Mouse (Mus musculus): ENCODE data around the gene Sema3g. TPM values are rescaled to one million over a fixed set of nuclear protein-coding genes. Genes with fewer than 3 reads are reported as not detected.

The Sema3g gene
- polyA plus RNA-seq, 1 experiment: not detected

DNA sequence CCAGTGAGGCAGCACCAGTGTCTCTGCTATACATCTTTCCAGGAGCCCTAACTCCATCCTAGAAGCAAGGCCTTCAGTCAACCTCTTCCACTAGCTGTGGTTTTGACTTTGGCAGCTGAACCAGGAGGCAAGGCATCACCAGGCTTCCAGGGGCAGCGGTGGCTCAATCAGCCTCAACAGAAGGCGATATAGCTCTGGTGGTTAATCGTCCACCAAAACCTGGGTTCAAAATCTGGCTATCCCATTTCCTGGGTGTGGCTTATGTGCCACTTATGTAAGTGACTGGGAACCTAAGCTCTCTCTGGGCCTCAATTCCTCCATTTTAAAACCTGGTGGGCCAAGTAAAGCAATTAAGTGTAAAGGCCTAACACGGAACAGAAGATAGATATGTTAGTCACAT is 12.8 kb upstream of the Sema3g start:
- Histone ChIP-seq H3K36me3 (ENCODE audit: control insufficient read depth) (peaks cover 53% of the 10 kb centered on the region), H3K4me1 (ENCODE audit: control insufficient read depth) (peaks cover 34% of the 10 kb centered on the region), H3K4me3 (replicated peaks) (peak overlapping the region; percentile 68), H3K9me3 (ENCODE audit: control insufficient read depth, low read length) (no peaks in the 10 kb centered on the region), H3K27me3 (ENCODE audit: control insufficient read depth) (no peaks in the 10 kb centered on the region)
- TF ChIP-seq GATA1 (IDR thresholded peaks at IDR 0.05; ENCODE audit: low read length) (no peak), TAL1 (IDR thresholded peaks at IDR 0.05; ENCODE audit: low read length) (no peak)

DNA sequence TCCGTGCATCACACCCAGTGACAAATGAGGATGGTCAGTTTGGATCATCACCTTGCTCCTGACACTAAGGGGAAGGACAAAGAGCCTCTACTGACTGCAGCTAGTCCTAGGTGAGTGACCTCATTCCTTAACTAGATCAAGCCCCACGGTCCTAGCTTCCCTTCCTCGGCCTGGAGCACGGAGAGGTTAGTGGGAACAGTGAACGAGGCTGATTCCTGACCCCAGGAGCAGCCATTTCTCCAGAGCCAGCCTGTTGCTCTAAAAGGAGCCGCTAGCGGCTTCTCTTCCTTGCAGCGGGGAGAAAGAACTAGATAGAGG is 12.5 kb upstream of the Sema3g start:
- Histone ChIP-seq H3K4me3 (replicated peaks) (peak overlapping the region; percentile 68), H3K36me3 (ENCODE audit: control insufficient read depth) (peaks cover 49% of the 10 kb centered on the region), H3K9me3 (ENCODE audit: control insufficient read depth, low read length) (no peaks in the 10 kb centered on the region), H3K4me1 (ENCODE audit: control insufficient read depth) (peaks cover 34% of the 10 kb centered on the region), H3K27me3 (ENCODE audit: control insufficient read depth) (no peaks in the 10 kb centered on the region)
- TF ChIP-seq GATA1 (IDR thresholded peaks at IDR 0.05; ENCODE audit: low read length) (no peak), TAL1 (IDR thresholded peaks at IDR 0.05; ENCODE audit: low read length) (no peak)

DNA sequence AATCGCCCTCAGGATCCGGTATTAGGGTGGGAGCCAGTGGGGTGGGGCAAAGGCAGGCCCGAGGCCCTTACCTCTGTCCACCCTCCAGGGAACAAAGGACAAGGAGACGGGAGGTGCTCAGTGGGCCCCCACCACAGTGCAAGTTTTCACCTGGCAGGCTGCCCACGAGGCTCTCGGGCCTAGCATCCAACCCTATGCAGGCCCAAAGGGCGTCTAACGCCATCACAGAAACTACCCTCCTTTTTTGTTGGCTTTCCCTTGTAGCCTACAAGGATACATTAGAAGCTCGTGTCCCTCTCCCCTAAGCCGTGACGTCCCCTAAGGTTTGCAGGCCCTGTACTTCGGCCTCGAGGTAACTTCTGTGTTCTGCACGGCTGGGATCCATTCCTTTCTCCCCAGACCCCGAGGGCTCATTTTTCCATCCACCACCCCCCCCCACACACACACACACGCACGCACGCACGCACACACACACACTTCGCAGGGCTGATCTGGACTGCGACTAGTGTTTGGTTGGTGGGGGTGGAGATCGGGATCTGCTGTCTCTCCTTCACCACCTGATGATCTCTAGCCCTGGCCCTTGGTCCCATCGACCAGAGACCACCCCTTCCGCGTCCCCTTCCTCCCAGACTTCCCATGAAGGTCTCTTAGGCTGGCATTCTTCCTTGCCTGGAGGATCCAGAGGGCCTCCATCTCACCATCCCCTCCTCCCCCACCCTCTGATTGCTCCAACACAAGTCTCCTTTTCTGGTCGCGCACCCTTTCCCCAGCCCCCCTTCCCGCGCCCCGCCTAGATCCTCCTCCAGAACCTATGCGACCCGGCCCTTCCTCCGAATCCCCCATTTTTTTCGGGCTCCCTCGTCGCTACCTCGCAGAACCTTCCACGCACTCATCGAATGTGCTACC is 11.8 kb upstream of the Sema3g start:
- Histone ChIP-seq H3K27me3 (ENCODE audit: control insufficient read depth) (no peaks in the 10 kb centered on the region), H3K9me3 (ENCODE audit: control insufficient read depth, low read length) (no peaks in the 10 kb centered on the region), H3K36me3 (ENCODE audit: control insufficient read depth) (peaks cover 43% of the 10 kb centered on the region), H3K4me3 (replicated peaks) (peak overlapping the region; percentile 68), H3K4me1 (ENCODE audit: control insufficient read depth) (peaks cover 34% of the 10 kb centered on the region)
- TF ChIP-seq GATA1 (IDR thresholded peaks at IDR 0.05; ENCODE audit: low read length) (no peak), TAL1 (IDR thresholded peaks at IDR 0.05; ENCODE audit: low read length) (no peak)

- Histone ChIP-seq H3K4me1 (ENCODE audit: control insufficient read depth) (peaks cover 34% of the 10 kb centered on the region), H3K9me3 (ENCODE audit: control insufficient read depth, low read length) (no peaks in the 10 kb centered on the region), H3K36me3 (ENCODE audit: control insufficient read depth) (peaks cover 37% of the 10 kb centered on the region), H3K4me3 (replicated peaks) (peak overlapping the region; percentile 68), H3K27me3 (ENCODE audit: control insufficient read depth) (no peaks in the 10 kb centered on the region)
- TF ChIP-seq GATA1 (IDR thresholded peaks at IDR 0.05; ENCODE audit: low read length) (no peak), TAL1 (IDR thresholded peaks at IDR 0.05; ENCODE audit: low read length) (no peak)
Observed at GRCm38 (mm10) chr14:31206472-31206981, 11.1 kb upstream of the Sema3g start.

DNA sequence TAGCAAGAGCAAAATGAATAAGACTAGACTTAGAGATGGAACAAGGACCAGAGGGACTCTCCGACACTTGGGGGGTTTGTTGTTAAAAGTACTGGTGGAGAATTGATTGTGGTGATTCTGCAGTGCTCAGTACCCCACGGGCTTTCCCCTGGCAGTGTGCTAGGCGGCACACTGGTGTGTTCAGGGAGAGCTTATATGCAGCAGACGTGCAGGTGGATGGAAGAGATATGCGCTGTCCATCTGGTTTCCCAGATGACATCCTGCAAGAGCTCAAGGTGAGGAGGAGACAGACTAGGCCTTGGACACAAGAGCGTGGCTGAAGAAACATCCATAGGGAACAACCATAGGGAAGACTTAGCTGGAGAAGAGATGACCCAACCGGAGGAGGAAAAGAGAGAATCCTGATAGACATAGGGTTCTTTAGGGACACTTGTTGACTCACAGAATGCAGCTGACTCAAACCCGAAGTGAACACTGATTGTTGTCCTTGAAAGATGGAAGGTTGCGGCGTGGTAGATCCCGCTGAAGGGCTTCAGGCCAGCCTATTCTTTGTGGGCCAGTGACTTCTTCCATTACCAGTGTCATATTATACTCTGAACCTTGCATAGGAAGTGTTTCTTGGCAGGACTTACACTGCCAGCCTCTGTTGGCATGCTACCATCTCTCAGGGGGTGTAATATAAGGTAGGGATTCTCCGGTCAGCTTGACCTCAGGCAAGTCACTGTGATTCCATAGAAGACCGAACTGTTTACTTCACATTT is 10.4 kb upstream of the Sema3g start:
- 0 out of 2 replicates have a peak, but pooled peaks cover 2% of the 10 kb centered on the region for H3K27me3 ChIP-seq (ENCODE audit: control insufficient read depth)
- no peaks in the 10 kb centered on the region for H3K9me3 ChIP-seq (ENCODE audit: control insufficient read depth, low read length)
- peak overlapping the region; percentile 68 for H3K4me3 ChIP-seq (replicated peaks)
- H3K4me1 ChIP-seq (ENCODE audit: control insufficient read depth): peaks cover 34% of the 10 kb centered on the region
- peak; percentile 81 for TF ChIP-seq TAL1 (IDR thresholded peaks at IDR 0.05; ENCODE audit: low read length)
- no peak for TF ChIP-seq GATA1 (IDR thresholded peaks at IDR 0.05; ENCODE audit: low read length)
- H3K36me3 ChIP-seq (ENCODE audit: control insufficient read depth): peaks cover 30% of the 10 kb centered on the region

DNA sequence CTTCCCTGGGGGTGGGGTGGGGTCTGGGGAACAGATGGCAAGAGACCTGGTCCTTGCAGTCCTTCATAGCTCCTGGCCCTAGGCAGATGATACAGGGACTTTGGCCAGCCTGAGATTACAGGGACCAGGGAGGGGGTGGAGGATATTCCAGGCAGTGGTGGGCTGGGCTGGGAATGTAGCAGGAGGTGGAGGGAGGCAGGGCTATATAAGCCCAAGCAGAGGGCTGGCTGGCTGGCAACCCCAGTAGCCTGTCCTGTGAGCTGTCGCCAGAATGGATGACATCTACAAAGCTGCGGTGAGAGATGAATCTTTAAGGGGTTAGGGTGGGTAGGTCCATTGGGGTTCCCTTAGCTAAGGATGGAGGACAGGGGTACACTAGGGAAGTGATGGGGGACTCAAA is 9.6 kb upstream of the Sema3g start, which contains the start of gene Tnnc1:
Gene Tnnc1 (plus strand): TSS at position 229 of the 400 bp plus-strand sequence.
- Histone ChIP-seq H3K27me3 (ENCODE audit: control insufficient read depth) (0 out of 2 replicates have a peak, but pooled peaks cover 2% of the 10 kb centered on the region), H3K4me3 (replicated peaks) (peak within 1 kb of the TSS; percentile 68), H3K9me3 (ENCODE audit: control insufficient read depth, low read length) (no peaks in the 10 kb centered on the region), H3K36me3 (ENCODE audit: control insufficient read depth) (peaks cover 21% of the 10 kb centered on the region), H3K4me1 (ENCODE audit: control insufficient read depth) (peaks cover 34% of the 10 kb centered on the region)
- TF ChIP-seq GATA1 (IDR thresholded peaks at IDR 0.05; ENCODE audit: low read length) (no peak), TAL1 (IDR thresholded peaks at IDR 0.05; ENCODE audit: low read length) (no peak)

DNA sequence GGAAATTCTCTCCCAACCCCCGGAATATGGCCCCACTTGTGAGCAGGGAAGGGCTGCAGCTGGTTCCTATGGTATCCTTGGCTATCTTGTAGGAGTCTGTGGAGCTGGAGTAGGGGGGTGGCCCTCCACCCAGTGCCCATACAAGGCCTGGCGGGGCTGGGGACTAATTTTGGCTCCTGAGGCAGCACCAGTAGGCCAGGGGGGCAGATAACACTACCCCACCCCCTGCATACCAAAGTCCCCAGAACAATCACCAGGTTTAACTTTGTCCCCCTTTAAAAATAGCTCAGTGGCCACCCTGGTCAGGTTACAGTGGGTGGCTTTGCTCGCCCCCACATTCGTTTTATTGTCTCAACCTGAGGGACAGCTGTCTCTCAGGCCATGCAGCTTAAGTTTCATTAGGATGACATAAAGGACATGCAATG is 8.5 kb upstream of the Sema3g start:
- TF ChIP-seq GATA1 (IDR thresholded peaks at IDR 0.05; ENCODE audit: low read length): no peak
- no peak for TF ChIP-seq TAL1 (IDR thresholded peaks at IDR 0.05; ENCODE audit: low read length)
- peaks cover 2% of the 10 kb centered on the region; the same call in 1 of the 2 replicates for H3K27me3 ChIP-seq (ENCODE audit: control insufficient read depth)
- H3K9me3 ChIP-seq (ENCODE audit: control insufficient read depth, low read length): no peaks in the 10 kb centered on the region
- peaks cover 11% of the 10 kb centered on the region for H3K36me3 ChIP-seq (ENCODE audit: control insufficient read depth)
- no peak overlapping the region for H3K4me3 ChIP-seq (replicated peaks)
- H3K4me1 ChIP-seq (ENCODE audit: control insufficient read depth): peaks cover 34% of the 10 kb centered on the region

DNA sequence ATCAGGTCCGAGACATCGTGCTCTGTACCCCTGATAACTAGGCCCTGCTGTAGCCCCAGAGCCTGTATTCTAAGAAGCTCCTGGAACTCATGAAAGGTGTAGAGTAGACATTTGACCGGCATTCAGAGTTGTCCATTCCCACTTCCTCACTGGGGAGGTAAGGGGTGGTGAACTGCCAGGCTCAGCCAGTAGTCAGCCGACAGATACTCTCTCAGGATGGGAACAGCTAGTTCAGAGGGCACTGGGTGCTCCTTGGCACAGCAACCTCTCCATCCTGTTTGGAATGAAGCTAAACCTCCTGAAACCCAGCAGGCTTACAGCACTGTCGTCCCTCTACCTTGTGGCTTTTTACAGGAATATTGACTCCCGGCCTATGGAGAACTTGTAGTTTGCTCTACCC is 5.8 kb upstream of the Sema3g start:
- TF ChIP-seq TAL1 (IDR thresholded peaks at IDR 0.05; ENCODE audit: low read length): no peak
- no peak for TF ChIP-seq GATA1 (IDR thresholded peaks at IDR 0.05; ENCODE audit: low read length)
- H3K9me3 ChIP-seq (ENCODE audit: control insufficient read depth, low read length): no peaks in the 10 kb centered on the region
- H3K27me3 ChIP-seq (ENCODE audit: control insufficient read depth): peaks cover 5% of the 10 kb centered on the region; the same call in 1 of the 2 replicates
- no peak overlapping the region for H3K4me3 ChIP-seq (replicated peaks)
- H3K36me3 ChIP-seq (ENCODE audit: control insufficient read depth): no peaks in the 10 kb centered on the region; the same call in 1 of the 2 replicates
- peaks cover 26% of the 10 kb centered on the region for H3K4me1 ChIP-seq (ENCODE audit: control insufficient read depth)

DNA sequence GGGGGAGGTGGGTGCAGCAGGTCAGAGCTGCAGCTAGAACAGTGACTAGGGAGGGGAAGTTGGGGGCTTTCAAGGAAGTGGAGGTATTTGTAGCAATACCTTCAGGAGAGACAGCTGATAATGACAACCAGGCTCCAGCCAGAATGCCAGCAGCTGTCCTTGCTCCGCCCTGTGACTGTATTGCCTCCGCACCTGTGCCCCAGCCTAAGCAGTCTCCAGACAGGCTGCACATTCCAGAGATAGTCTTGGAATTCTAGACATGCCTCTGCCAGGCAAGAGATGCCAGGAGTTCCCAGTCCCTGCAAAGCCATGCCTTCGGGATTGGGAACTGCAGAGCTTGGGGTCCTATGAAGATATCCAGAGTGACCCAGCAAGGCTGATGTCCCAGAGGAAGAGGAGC is 5.2 kb upstream of the Sema3g start:
- Histone ChIP-seq H3K36me3 (ENCODE audit: control insufficient read depth) (no peaks in the 10 kb centered on the region; the same call in 1 of the 2 replicates), H3K4me1 (ENCODE audit: control insufficient read depth) (peaks cover 24% of the 10 kb centered on the region), H3K9me3 (ENCODE audit: control insufficient read depth, low read length) (no peaks in the 10 kb centered on the region), H3K27me3 (ENCODE audit: control insufficient read depth) (peaks cover 5% of the 10 kb centered on the region; the same call in 1 of the 2 replicates), H3K4me3 (replicated peaks) (no peak overlapping the region)
- TF ChIP-seq GATA1 (IDR thresholded peaks at IDR 0.05; ENCODE audit: low read length) (no peak), TAL1 (IDR thresholded peaks at IDR 0.05; ENCODE audit: low read length) (no peak)

All from erythroblast, embryonic 14.5 days (primary cell).